Mouse (Mus musculus): ENCODE data around the gene Pcgf1.

DNA sequence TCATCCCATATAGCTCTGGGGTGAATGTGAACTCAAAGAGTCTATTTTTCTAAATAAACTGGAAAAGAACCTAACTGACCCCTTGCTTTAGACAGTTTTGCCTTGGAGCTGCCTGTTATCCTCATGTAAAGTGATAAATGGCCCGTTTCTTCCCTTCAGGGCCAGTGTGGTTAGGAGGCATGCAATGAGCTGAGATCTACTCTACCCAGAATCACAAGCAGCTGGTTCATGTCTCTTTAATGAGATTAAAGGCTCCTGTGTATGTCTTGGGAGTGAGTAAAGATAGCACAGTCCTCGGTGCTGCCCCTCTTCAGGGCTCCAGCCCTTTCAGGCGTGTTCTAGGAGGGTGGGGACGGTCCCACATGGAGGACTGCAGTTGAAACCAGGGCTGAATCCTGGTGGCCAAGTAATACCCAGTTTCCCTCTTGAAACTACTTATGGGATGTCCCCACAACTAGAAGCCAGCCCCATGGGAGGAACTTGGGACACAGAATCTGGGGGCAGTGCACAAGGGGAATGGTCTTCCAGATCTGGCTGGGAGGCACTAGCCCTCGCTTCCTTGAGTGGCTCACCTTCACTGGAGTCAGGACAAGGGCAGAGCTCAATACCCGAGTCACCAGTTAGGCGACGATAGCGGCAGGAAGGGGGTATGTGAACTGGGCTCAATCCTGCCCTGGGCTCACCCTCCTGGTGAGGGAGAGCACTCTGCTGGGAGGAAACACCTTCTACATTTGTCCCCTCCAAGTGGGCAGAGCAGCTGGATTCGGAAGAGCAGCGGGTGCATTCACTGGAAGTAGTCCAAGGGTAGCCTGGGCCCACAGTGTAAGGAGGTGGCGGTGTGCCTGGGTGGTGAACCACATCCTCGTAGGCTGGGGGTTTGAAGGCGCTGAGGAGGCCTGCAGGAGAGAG lies 41.4 kb downstream of the Pcgf1 start:
- TF ChIP-seq CTCF (IDR thresholded peaks at IDR 0.05; ENCODE audit: low read depth, low read length) (no peak), POLR2A (IDR thresholded peaks at IDR 0.05; ENCODE audit: borderline replicate concordance, low read depth, low read length) (no peak)

Data from bone marrow macrophage, adult 2 months (primary cell).